Mouse (Mus musculus) frontal cortex, adult (tissue): ENCODE data around the gene Gm15557.
"Not testable (repeated sequence)": the region's sequence is repeated elsewhere in the genome, so short reads cannot be mapped to it uniquely, and the experiment has no call there.

Source experiments
- ATAC-seq: cut with Nextera tagmentation; 2 replicates; pipeline ENCODE4 v1.9.2; 2017; ENCODE audit warnings: mild to moderate bottlenecking, moderate library complexity, mixed read lengths; ENCODE audit not compliant: low TSS enrichment

Gm15557 gene

DNA sequence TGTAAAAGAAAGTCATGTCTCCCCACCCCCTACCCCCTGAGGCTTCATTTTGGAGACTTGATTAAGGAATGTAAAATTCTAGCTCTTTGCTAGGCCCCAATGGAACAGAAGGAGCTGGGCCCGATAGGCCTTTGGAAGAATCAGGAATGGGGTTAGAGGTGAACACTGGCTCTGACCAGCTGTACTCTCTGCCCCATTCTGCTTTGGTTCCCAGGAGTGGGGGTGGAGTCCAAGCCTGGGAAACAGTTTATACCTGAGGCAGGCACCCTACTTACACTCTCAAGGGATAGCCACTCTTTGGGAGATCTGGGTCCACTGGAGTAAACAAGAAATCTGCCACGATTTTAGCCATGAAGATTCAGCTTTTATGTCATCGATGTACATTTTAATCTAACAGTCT, at the start of gene Gm15557:
Gm15557 (plus strand) TSS at position 48 of the 400 bp plus-strand sequence.
- no peak for ATAC-seq

DNA sequence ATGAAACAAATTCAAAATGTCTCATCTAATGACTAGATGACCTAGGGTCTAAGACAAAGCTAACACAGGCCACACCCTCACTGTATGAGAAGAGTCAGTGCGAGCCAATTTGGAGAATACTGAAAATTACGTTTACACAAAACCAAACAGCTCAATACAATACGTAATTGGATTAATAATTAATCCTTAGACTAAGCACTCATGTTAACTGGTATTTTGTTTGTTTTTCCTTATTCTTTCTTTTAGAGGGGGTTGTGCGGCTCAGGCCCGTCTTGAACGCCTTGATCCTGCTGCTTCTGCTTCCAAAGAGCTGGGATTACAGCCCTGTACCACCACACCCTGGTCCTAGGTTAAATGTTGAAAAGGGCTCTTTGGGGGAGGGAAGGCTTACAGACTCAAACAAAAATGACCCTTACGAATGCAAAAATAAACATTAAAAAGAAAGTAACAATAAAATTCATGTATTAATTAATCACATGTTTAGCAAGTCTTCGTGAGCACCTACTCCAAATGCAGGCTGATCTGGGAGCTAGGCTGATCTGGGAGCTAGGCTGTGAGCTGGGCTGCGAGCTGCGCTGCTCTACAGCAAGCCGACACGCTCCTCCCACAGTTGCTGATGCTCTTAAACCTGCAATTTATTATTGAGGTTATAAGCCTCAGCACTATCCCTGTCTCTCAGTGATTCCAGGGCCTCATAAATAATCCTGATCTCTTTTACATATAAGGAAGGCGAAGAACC, 46.1 kb upstream of the Gm15557 start:
- no peak for ATAC-seq

DNA sequence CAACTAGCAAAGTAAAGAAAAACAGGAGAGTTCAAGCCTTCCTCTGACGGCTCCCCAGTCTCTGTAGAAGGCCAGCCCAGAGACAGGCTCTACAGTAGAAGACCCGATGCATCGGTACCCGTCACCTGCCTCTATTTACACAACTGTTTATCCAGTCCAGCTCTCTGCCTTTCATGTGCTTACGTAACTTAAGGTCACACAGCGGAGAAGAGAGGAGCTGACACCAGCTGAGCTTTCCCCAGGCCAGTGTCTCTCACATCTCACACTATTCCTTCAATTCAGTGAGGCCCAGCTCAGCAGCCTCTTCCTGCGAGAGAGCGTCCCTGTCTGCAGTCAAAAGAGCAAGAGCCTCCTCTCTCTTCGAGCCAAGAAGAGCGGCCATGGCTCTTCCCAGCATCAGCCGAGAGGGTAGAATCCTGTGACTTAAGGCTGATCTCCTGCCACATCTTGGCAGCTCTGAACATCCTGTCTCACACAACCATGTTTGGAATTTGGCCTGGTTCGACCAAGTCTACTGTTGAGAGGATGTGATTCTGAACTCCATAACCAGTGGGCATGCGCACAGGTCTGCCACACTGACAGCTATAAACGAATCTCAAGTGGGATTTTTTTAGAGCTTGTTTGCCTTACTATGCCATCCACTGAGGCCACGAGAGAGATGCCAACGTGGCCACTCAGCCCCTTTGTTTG, 45.3 kb upstream of the Gm15557 start:
- ATAC-seq = no peak

DNA sequence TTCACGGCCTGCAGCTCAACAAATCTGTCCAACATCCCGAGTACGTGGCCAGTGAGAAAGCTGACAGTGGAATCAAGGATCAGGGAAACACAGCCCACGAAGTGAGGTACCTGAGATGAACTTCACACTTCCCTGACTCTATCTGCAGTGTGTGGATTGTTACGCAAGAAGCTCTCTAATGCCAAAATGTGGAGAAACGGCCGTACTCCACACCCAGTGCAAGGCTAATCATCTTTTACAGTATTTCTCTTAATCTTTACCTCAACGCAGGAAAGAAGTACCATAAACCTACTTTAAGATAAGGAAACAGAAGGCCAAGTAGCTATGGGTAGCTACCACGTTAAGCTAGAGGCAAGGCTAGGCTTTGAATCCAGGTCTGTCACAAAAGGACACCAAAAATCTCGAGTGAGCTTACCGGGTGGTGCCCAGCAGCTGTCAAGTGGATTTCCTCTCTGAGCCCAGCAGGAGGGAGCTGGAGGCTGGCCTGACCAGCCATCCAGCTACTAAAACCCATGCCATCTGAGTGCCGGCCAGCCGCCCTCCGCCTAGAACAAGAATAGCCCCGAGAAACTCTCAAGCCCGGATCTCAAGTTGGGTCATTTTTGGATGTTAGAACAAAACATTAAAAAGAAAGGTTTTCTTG, 37.4 kb upstream of the Gm15557 start:
- ATAC-seq = no peak

DNA sequence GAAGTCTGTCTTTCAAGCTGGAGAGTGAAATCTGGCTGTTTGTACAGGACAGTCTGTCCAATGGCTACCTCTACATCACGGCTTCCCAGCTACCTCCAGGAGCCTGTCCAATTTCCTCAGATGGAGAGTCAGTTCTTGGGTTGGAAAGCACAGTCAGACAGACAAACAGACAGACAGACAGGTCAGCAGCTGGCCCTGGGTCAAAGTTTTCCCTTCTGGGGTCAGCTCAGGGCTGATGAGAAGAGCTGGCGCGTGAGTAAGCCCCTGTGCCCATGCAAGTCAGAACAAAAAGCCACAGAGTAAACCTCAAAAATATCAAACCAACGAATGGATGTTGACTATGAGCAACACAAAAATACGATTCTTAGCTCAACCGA, 36.9 kb upstream of the Gm15557 start:
- no peak for ATAC-seq

DNA sequence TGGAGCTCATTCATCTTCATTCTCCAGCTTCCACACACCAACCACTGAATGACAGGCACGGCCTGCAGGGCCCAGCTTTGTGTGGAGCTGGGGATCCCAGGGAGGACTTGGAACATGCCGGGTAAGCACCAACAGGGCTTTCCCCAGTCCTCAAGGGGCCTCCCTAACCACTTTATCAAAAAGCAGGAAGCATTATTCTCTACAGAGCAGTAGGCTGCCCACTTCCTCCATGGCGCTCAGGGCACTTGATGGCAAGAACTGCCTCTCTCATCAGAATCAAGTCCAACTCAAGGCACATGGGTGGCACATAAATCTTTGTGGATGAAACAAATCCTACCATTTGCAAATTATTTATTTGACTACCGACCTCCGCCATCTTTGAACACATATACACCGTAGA, 25.8 kb upstream of the Gm15557 start:
- ATAC-seq = no peak

DNA sequence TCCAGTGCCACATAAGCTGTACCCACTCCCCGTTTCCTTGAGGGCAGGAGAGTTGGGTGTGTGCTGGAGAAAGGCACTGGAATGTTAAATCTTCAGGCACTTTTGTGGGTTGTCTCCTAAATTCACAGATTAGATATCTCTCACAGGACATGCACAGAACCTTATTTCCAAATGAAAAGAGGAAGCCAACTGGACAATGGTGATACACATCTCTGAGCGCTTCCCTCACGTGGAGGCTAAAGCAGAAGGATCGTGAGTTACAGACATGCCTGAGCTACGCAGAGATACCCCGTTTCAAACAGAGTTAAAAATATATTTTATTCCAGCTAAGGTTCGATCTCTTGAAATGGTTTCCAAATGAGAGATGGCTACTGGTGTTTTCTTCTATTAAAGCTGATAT, 17.4 kb upstream of the Gm15557 start:
- no peak for ATAC-seq

DNA sequence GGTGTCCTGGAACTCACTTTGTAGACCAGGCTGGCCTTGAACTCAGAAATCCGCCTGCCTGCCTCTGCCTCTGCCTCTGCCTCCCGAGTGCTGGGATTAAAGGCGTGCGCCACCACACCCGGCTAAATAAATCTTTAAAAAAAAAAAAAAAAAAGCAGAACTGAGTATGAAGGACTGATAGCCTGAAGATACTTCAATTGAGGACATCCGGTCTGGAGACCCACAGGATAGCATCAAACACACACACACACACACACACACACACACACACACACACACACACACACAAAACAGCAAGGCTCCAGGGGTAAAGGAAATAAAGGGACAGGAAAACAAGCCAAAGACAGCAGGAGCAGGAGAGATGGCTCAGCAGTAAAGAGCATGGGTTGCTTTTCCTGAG, 15.3 kb upstream of the Gm15557 start:
- ATAC-seq = not testable (repeated sequence)

DNA sequence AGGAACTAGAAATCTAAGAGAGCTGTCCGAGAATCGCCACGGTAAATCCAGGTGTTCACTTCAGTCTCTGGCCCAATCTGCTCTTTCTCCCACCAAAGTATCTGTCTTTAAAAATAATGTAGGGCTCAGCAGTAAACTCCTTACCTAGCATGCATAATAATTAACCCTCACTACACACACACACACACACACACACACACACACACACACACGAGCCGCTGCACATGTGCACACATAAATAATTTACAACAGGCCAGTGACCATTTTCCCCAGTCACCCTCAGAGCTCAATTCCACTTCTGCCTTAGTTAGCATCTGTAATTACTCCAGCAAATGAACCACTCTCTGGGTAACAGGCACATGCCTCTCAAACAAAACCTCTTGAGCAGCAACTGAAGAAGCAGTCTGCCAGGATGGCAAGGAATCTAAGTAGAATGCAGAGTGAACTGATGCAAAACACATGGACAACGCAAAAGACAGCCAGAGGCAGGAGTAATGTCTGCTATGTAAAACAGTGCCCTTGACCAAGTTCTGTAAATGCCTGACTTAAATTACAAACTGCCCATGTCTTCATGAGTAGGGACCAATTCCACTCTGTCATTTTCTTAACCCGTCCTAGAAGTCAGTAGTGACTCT, 11.7 kb upstream of the Gm15557 start:
- no peak for ATAC-seq

DNA sequence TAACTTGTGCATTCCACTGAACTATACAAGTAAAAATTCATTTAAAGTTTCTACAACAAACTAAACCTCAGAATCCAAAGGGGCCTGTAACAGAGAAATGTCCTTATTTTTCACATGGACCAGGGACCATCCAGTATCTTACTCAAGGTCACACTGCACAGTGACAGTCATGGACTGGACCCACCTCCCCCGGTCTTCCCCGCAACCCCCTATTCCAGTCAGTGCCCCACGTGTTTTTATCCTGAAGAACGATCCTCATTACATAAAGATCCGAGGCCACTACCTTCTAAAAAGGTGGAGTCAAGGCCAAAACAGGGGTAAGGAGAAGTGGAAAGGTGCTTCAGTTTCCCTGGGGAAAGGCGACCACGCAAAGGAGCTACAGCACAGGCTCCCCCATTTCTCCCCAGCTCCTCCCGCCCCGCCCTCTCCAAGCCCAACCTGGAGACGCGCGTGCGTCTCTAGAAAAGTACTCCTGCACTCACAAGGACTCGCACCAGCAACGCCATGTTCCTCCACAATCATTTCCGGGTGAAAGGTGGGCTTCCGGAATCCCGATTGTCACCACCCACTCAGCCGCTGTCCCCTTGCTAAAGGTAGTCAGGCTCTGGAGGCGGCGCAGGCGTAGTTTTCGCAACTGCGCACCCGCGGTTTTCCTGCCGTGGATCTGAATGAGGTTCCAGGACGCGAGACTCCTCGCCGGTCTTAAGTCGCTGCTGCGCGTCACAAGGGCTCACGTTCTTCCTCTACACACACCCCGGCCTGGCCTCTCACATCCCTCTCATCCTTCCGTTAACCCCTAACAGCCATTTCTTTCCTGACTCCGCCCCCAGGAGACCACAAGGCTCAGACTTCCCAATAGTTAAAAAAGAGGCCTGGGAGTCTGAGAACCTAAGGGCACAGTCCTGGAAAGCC, 10.7 kb upstream of the Gm15557 start, which contains the start of gene Uqcc1:
Uqcc1 (minus strand) TSS at position 780 of the 912 bp plus-strand sequence.
- ATAC-seq = peak; percentile 97

DNA sequence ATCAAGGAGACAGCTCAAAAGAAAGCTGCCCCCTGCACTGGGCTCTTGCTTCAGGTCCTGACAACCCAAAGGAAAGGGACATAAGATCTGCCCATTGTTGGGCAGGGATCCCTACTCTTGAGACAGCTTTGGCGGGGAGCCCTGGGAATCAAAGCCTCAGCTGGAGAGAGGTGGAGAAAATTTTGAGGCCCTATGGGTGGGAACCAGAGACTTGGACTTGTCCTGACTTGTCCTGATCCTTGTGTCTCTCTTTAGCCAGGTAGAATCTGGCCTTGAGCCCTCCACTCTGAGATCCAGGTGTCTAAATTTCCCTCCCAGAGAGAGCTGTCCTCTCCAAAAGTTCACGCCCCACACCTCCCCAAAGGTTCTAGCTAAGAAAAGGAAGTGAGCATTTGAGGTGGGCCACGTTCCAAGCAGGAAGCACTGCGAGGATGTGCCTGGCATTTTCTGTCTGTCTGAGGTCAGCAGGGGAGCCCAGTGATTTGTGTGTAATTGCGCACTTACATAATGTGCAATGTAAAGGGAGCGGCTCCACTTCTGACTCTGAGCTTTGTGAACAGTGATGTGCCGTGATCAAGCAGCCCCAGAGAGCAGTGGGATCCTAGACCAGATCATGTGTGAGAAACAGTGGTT, 515 bp upstream of the Gm15557 start:
- ATAC-seq = no peak

DNA sequence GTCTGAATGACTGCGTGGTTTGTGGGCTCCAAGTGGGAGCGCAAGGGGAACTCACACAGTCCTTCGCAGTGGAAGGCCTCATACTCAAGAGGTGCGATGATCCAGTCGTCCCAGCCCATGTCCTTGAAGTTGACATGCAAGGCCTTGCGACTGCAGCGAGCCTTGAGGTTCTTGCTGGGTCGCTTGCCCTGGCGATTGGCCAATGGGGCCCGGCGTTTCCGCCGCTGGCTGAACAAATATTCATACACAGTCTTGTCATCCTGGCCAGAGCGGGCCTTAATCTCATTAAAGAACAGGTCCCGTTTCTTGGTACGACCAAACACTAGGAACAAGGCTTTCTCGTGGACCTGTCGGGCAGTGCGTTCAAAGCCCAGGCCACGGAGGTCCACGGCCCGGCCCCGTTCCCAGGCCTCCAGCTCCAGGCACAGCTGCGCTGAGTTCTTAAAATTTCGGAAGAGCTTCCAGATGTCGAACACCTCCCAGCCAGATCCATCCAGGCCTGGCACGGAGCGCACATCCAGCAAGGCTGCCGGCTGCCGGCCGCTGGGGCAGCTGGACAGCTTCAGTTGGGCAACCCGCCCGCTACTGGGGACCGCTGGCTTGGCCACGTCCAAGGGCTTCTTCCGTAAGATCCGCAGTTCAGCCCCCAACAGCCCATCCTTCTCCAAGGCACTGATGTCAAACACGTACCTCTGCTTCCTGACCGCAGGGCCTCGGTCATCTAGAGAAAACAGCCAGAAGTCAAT, 1.3 kb downstream of the Gm15557 start:
- ATAC-seq = no peak

DNA sequence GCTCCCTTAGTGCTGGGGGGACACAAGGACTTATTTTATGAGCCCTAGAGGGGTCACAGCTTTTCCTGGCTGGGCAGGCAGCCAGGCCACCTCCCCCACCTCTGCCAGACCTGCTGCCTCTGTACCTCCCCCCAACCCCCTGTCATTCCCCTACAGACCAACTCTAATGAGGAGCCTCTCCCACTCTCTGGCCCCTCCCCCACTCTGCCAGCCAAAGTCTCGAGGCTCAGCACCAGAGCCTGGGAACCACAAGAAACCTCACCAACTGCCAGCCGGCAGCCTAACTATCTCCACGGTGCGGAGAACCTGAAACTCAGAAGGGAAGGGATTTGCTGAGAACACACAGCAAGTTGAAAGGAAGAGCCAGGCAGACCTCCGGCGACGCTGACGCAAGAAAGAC, 2.9 kb downstream of the Gm15557 start:
- no peak for ATAC-seq

DNA sequence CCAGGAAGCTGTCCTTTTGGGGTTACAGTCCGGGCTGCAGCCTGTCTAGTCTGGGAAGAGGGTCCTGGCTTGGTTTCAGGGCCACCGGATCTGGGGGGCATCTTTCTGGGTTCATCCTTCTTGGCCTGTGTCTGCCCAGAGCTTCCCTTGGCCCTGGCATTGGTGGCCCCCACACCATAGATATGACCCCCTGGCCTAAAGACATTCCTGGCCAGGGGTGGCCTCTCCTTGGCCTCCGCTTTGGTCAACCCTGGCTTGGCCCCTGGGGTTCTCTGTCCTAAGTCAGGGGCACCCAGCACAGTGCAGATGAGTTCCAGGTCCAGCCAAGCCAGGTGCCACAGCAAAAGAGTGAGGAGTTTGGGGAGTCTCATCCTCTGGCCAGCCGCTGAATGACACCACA, 4.2 kb downstream of the Gm15557 start:
- ATAC-seq = no peak

DNA sequence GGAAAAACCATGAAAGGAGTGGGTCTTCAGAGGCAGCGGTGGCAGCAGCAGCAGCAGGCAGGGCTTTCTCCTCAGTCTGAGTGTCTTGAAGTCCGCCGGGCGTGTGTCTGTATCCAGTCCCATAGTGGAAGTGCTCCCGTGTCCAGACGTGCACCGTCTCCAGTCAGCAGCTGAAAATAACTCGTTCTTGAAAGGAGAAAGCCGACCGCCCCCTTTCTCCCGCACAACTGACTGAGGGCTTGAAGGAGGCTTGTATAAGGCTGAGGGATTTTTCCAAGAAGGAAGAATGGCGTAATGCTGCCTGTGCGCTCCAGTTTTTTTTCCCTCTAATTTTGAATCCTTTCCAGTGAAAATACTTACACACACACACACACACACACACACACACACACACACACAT, 4.6 kb downstream of the Gm15557 start, which contains the start of gene Gdf5:
Gdf5 (minus strand) TSS at position 244 of the 400 bp plus-strand sequence.
- peak; percentile 89 for ATAC-seq

DNA sequence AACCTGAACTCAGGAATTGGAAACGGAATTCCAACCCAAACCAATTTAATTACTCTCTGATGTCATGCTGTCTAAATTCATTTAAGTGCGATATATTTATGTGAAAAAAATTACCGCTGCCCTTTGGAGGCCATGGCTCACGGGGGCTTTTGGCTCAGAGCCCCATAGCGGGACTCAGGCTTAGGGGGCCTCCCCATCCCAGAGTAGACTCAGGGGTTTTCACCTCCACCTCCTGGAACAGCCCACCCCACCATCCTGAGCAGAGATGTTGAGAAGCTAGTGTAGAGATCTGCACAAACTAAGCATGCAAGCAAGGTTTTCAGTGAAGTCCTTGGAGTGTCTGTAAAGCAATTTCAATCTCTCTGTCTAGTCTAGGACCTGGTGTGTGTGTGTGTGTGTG, 5.1 kb downstream of the Gm15557 start:
- no peak for ATAC-seq

DNA sequence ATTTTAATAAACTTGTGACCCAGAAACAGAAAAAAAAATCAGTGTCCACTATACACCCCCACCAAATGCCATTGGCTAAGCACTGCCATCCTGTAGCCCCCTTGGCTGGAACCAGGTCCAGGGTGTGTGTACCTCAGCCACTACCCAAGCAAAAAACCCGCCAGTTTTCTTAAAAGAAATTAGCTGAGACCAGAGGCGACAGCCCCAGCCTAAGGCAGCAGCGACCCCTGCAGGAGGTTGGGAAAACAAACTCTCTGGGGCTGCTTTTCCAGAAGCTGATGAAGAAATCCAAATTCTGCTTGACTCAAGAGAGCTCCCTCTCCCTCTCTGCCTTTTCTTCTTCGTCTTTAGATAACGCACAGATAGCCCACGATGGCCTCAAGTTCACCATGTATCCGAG, 5.5 kb downstream of the Gm15557 start:
- ATAC-seq = peak; percentile 41; the same call in 1 of the 2 replicates

DNA sequence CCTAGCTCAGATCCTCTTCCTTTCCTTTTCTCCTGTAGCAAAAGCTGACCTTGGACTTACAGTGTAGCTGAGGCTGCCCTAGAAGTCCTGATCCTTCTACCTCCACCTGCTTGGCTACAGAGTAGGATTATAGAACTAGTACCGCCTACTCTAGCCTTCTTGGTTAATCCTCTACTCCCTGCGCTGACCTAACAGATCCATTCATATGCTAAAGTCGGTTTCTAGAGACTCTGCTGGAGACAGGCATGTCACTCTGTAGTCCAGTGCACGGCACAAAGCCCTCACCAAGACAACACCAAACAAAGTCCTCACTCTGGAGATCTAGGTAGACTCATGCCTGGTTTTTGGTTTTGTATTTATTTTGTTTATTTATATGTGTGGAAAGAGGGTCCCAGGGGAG, 6.0 kb downstream of the Gm15557 start:
- no peak for ATAC-seq

DNA sequence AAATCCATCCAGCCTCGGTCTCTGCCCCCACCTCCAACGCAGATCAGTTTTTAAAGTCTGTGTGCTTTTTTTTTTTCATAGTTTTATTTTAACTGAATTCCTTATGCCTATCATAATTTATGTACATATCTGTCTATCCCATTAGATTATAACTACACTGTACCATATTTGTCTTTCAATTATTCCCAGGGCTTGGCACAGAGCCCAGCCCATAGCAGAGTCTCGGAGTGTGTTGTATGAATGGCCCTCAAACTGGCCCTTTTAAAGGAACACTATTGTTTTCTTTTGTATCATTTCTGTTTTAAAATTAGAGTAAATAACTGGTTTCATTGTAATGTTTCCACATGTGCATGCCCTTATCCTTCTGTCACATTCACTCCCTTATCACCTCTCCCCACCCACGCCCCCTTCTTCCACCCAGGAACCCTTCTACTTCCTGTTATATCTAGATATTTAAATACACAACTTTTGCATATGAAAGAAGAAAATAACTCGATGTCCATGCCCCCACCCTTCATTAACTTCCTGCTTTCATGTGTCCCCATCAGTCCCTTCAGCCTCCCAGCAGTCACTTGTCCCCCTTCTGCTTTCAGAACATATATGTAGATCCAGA, 7.0 kb downstream of the Gm15557 start:
- no peak for ATAC-seq

DNA sequence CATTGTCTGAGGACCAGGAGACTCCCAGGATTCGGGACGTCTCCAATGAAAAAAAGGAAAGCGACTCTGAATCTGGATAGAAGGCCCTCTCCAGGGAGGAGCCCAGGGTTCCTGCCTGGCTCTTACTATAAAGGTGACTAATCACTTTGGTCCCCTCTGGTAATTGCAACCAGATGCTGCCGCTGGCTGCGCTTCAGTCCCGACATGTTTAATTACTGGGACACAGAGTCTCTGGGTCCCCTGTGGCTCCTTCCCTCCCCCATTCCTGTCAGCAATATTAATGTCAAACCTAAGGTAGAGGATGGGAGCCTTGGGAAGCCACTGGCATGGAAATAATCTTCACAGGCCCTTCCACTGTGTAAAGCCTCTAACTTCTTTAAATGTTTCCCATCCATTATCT, 8.8 kb downstream of the Gm15557 start:
- no peak for ATAC-seq
